Mouse (Mus musculus) CH12.LX (cell line): ENCODE measurements at regions not wholly inside any gene's neighbourhood (a gene's known extent, or its start where the extent isn't known, plus 50 kb on each side); places are given as distances from the start of the nearest gene placed in this dataset.

Experiments used
- DNase-seq: peaks from one replicate; pipeline ENCODE4 v3.0.0-alpha.2; 2013; ENCODE audit errors: extremely low read depth
- H3K27ac ChIP-seq: 2 replicates; pipeline ENCODE4 v1.5.1; 2012; ENCODE audit warnings: low read depth, mild to moderate bottlenecking, control low read depth, moderate library complexity; ENCODE audit not compliant: insufficient read depth
- H3K27me3 ChIP-seq: replicated peaks from 2 replicates; pipeline ENCODE3; 2012; ENCODE audit warnings: inconsistent platforms
- H3K36me3 ChIP-seq, 2 experiments: replicated peaks in 1 of 2; 2 replicates each; pipeline versions ENCODE3 to v1.6.1; 2012; ENCODE audit warnings: inconsistent platforms in 1 of 2, low read length in 1 of 2, mild to moderate bottlenecking in 1 of 2, mixed read lengths in 1 of 2, moderate library complexity in 1 of 2; ENCODE audit not compliant: control insufficient read depth in 1 of 2, insufficient read depth in 1 of 2
- H3K4me1 ChIP-seq, 2 experiments: 2 replicates each; pipeline ENCODE4 v1.6.1; 2012; ENCODE audit warnings: inconsistent platforms in 1 of 2, moderate library complexity in 1 of 2; ENCODE audit not compliant: insufficient read depth in 2 of 2, control insufficient read depth in 1 of 2
- H3K4me2 ChIP-seq: 2 replicates; pipeline ENCODE4 v1.6.1; 2012; ENCODE audit warnings: low read depth, mild to moderate bottlenecking, control low read depth; ENCODE audit not compliant: poor library complexity, insufficient read depth, severe bottlenecking
- H3K4me3 ChIP-seq, 3 experiments: fragments of 150-350 bp in 1 of 3; sonication (generic) in 1 of 3; replicated peaks in 1 of 3; 2 replicates each; pipeline versions ENCODE3 to v1.5.1; 2011 to 2012; ENCODE audit warnings: low read depth in 2 of 3, low read length in 2 of 3, mild to moderate bottlenecking in 2 of 3, moderate library complexity in 2 of 3, control low read depth in 1 of 3, improper control_type of control experiment in 1 of 3, inconsistent platforms in 1 of 3, mixed read lengths in 1 of 3; ENCODE audit not compliant: poor library complexity in 1 of 3
- H3K79me2 ChIP-seq: replicated peaks from 2 replicates; pipeline ENCODE4 v1.6.1; 2012; ENCODE audit warnings: mild to moderate bottlenecking, moderate library complexity; ENCODE audit not compliant: control insufficient read depth, poor library complexity, insufficient read depth, severe bottlenecking; ENCODE audit errors: extremely low read depth
- H3K9ac ChIP-seq: 2 replicates; pipeline ENCODE4 v1.6.1; 2012; ENCODE audit warnings: low read depth, mild to moderate bottlenecking, control low read depth, moderate library complexity; ENCODE audit not compliant: insufficient read depth
- H3K9me3 ChIP-seq: replicated peaks from 2 replicates; pipeline ENCODE3; 2012; ENCODE audit warnings: low read length, inconsistent platforms, mixed read lengths
- BHLHE40 ChIP-seq: IDR thresholded peaks from 2 replicates; pipeline ENCODE4 v1.6.1; 2011; ENCODE audit warnings: mild to moderate bottlenecking, low read depth, low read length, improper control_type of control experiment
- CHD2 ChIP-seq: IDR thresholded peaks from 2 replicates; pipeline ENCODE4 v1.6.1; 2011; ENCODE audit warnings: low read length, improper control_type of control experiment
- CTCF ChIP-seq, 2 experiments: IDR thresholded peaks in 1 of 2; conservative IDR thresholded peaks in 1 of 2; 2 replicates each; pipeline ENCODE4 v1.5.1; 2011 to 2012; ENCODE audit warnings: low read depth in 2 of 2, low read length in 2 of 2, improper control_type of control experiment in 1 of 2, inconsistent platforms in 1 of 2, mild to moderate bottlenecking in 1 of 2, moderate library complexity in 1 of 2
- EP300 ChIP-seq: IDR thresholded peaks from 2 replicates; pipeline ENCODE4 v1.6.1; 2011; ENCODE audit warnings: low read length, improper control_type of control experiment
- ETS1 ChIP-seq: conservative IDR thresholded peaks from 2 replicates; pipeline ENCODE4 v1.6.1; 2012; ENCODE audit warnings: low read depth, mild to moderate bottlenecking, inconsistent platforms, low read length, improper control_type of control experiment, moderate library complexity
- GABPA ChIP-seq: IDR thresholded peaks from 2 replicates; pipeline ENCODE4 v1.6.1; 2012; ENCODE audit warnings: low read depth, low read length, improper control_type of control experiment, inconsistent platforms; ENCODE audit not compliant: insufficient replicate concordance
- IRF4 ChIP-seq: IDR thresholded peaks from 2 replicates; pipeline ENCODE4 v1.6.1; 2014; ENCODE audit warnings: low read depth, mild to moderate bottlenecking, inconsistent platforms, low read length, improper control_type of control experiment
- JUN ChIP-seq: IDR thresholded peaks from 2 replicates; pipeline ENCODE4 v1.6.1; 2011; ENCODE audit warnings: low read depth, mild to moderate bottlenecking, low read length, improper control_type of control experiment, moderate library complexity; ENCODE audit not compliant: insufficient read depth
- JUND ChIP-seq: conservative IDR thresholded peaks from 2 replicates; pipeline ENCODE4 v1.6.1; 2011; ENCODE audit warnings: low read depth, low read length, improper control_type of control experiment
- KAT2A ChIP-seq: IDR thresholded peaks from 2 replicates; pipeline ENCODE4 v1.6.1; 2012; ENCODE audit warnings: low read length, improper control_type of control experiment, inconsistent platforms; ENCODE audit not compliant: insufficient replicate concordance
- MAFK ChIP-seq: IDR thresholded peaks from 2 replicates; pipeline ENCODE4 v1.6.1; 2011; ENCODE audit warnings: low read length, improper control_type of control experiment; ENCODE audit not compliant: insufficient replicate concordance
- MAX ChIP-seq: IDR thresholded peaks from 2 replicates; pipeline ENCODE4 v1.6.1; 2011; ENCODE audit warnings: low read length, improper control_type of control experiment
- MAZ ChIP-seq: IDR thresholded peaks from 2 replicates; pipeline ENCODE4 v1.6.1; 2012; ENCODE audit warnings: low read depth, mild to moderate bottlenecking, inconsistent platforms, low read length, improper control_type of control experiment, moderate library complexity
- MEF2A ChIP-seq: IDR thresholded peaks from 2 replicates; pipeline ENCODE4 v1.6.1; 2014; ENCODE audit warnings: low read depth, mild to moderate bottlenecking, inconsistent platforms, low read length, improper control_type of control experiment, borderline replicate concordance
- NELFE ChIP-seq: IDR thresholded peaks from 2 replicates; pipeline ENCODE4 v1.6.1; 2011; ENCODE audit warnings: low read depth, low read length, improper control_type of control experiment
- NRF1 ChIP-seq: IDR thresholded peaks from 2 replicates; pipeline ENCODE4 v1.6.1; 2014; ENCODE audit warnings: low read depth, mild to moderate bottlenecking, inconsistent platforms, low read length, improper control_type of control experiment, moderate library complexity
- PAX5 ChIP-seq: IDR thresholded peaks from 2 replicates; pipeline ENCODE4 v1.6.1; 2012; ENCODE audit warnings: low read length, inconsistent platforms, mixed read lengths
- POLR2A ChIP-seq: IDR thresholded peaks from 2 replicates; pipeline ENCODE4 v1.6.1; 2011; ENCODE audit warnings: low read depth, mild to moderate bottlenecking, improper control_type of control experiment, low read length
- POLR2AphosphoS2 ChIP-seq: IDR thresholded peaks from 2 replicates; pipeline ENCODE4 v1.6.1; 2011; ENCODE audit warnings: low read depth, low read length, improper control_type of control experiment
- RAD21 ChIP-seq: IDR thresholded peaks from 2 replicates; pipeline ENCODE4 v1.6.1; 2011; ENCODE audit warnings: low read depth, mild to moderate bottlenecking, low read length, improper control_type of control experiment, moderate library complexity
- RCOR1 ChIP-seq: conservative IDR thresholded peaks from 2 replicates; pipeline ENCODE4 v1.6.1; 2012; ENCODE audit warnings: low read depth, mild to moderate bottlenecking, inconsistent platforms, low read length, improper control_type of control experiment
- SIN3A ChIP-seq: IDR thresholded peaks from 2 replicates; pipeline ENCODE4 v1.6.1; 2012; ENCODE audit warnings: low read length, improper control_type of control experiment, inconsistent platforms
- SMC3 ChIP-seq: IDR thresholded peaks from 2 replicates; pipeline ENCODE4 v1.6.1; 2011; ENCODE audit warnings: low read depth, low read length, improper control_type of control experiment
- TBP ChIP-seq: conservative IDR thresholded peaks from 2 replicates; pipeline ENCODE4 v1.6.1; 2011; ENCODE audit warnings: low read depth, low read length, improper control_type of control experiment
- TCF12 ChIP-seq: IDR thresholded peaks from 2 replicates; pipeline ENCODE4 v1.6.1; 2014; ENCODE audit warnings: low read depth, mild to moderate bottlenecking, inconsistent platforms, low read length, improper control_type of control experiment
- UBTF ChIP-seq: IDR thresholded peaks from 2 replicates; pipeline ENCODE4 v1.6.1; 2012; ENCODE audit warnings: low read depth, mild to moderate bottlenecking, inconsistent platforms, low read length, improper control_type of control experiment, moderate library complexity
- USF1 ChIP-seq: IDR thresholded peaks from 2 replicates; pipeline ENCODE4 v1.6.1; 2014; ENCODE audit warnings: low read depth, mild to moderate bottlenecking, inconsistent platforms, low read length, improper control_type of control experiment
- USF2 ChIP-seq: conservative IDR thresholded peaks from 2 replicates; pipeline ENCODE4 v1.6.1; 2011; ENCODE audit warnings: low read depth, low read length, improper control_type of control experiment
- ZC3H11A ChIP-seq: IDR thresholded peaks from 2 replicates; pipeline ENCODE4 v1.6.1; 2012; ENCODE audit warnings: low read depth, mild to moderate bottlenecking, inconsistent platforms, low read length, improper control_type of control experiment
- ZMIZ1 ChIP-seq: IDR thresholded peaks from 2 replicates; pipeline ENCODE4 v1.6.1; 2012; ENCODE audit warnings: low read depth, mild to moderate bottlenecking, inconsistent platforms, low read length, improper control_type of control experiment
- ZNF384 ChIP-seq: IDR thresholded peaks from 2 replicates; pipeline ENCODE4 v1.6.1; 2012; ENCODE audit warnings: low read depth, low read length, improper control_type of control experiment, inconsistent platforms
- dilution Hi-C: fragments of 300-500 bp; cut with MboI; formaldehyde crosslinking; loops from 2 replicates; pipeline ENCODE4 v1.14.3; 2020; ENCODE audit warnings: low sequenced_read_pairs; ENCODE audit not compliant: extremely low pct_unique_long_range_greater_than_20kb, extremely low pct_ligation_motif_present
- in situ Hi-C: fragments of 300-500 bp; cut with MboI; formaldehyde crosslinking; loops from 3 replicates; pipeline ENCODE4 v1.14.3; 2019; ENCODE audit warnings: low sequenced_read_pairs, low pct_ligation_motif_present, low pct_unique_long_range_greater_than_20kb, mixed read lengths

- Histone ChIP-seq H3K4me3 (no peak overlapping the region), H3K9me3 (no peaks in the 10 kb centered on the region), H3K4me2 (no peak overlapping the region; the same call in 1 of the 2 replicates), H3K79me2 (no peaks in the 10 kb centered on the region), H3K36me3 (no peaks in the 10 kb centered on the region), H3K9ac (no peak overlapping the region), H3K4me1 (peaks cover 0 to 14% of the 10 kb centered on the region in 2 experiments; a peak in 2 of 4 replicates), H3K27me3 (peaks cover 2% of the 10 kb centered on the region), H3K27ac (no peak overlapping the region)
- TF ChIP-seq SIN3A (peak; percentile 50; the same call in 1 of the 2 replicates), USF2 (no peak), JUND (peak; percentile 63), ZC3H11A (no peak), MEF2A (peak; percentile 45; the same call in 1 of the 2 replicates), JUN (peak; percentile 14; the same call in 1 of the 2 replicates), MAX (no peak), POLR2A (no peak), BHLHE40 (peak; percentile 53), ZMIZ1 (no peak), RCOR1 (peak; percentile 77; the same call in 1 of the 2 replicates), KAT2A (no peak), ETS1 (peak; percentile 31; the same call in 1 of the 2 replicates), EP300 (peak; percentile 84), ZNF384 (no peak), USF1 (no peak), MAFK (peak; percentile 53; the same call in 1 of the 2 replicates), NELFE (no peak), IRF4 (peak; percentile 72), TCF12 (peak; percentile 55; the same call in 1 of the 2 replicates), MAZ (no peak), UBTF (no peak), POLR2AphosphoS2 (no peak), SMC3 (no peak), CTCF (conservative IDR thresholded peaks at IDR 0.05 in 1 of 2, IDR thresholded peaks at IDR 0.05 in 1 of 2; ENCODE audit: low read depth in 2 of 2, low read length in 2 of 2) (no peak), TBP (no peak), NRF1 (no peak), CHD2 (peak; percentile 66; the same call in 1 of the 2 replicates), PAX5 (no peak), RAD21 (no peak; the same call in 1 of the 2 replicates), GABPA (no peak)
- dilution Hi-C loops (no loop called here), in situ Hi-C loops (no loop called here)
- peak; percentile 71 for DNase-seq
Observed at GRCm38 (mm10) chr8:103849785-103850184, 251.6 kb upstream of the Cdh5 start.
